Mouse (Mus musculus) B cell, adult 62 days (primary cell): ENCODE measurements around the gene Olfr1107. TPM values are rescaled to one million over a fixed set of nuclear protein-coding genes. Genes with fewer than 3 reads are reported as not detected.

Experiments
- total RNA-seq: library from RNA; stranded (reverse); gene quantifications from 4 replicates; pipeline ENCODE4 v1.2.4, GENCODE M21; 2023

The Olfr1107 gene
- not detected in 4 replicates for total RNA-seq

GRCm38 (mm10) chr2:87075717-87076116 lies at the start of gene Olfr1107:
Gene Olfr1107, minus strand, starts transcription at chr2:87075817.

GRCm38 (mm10) chr2:87114467-87114866 lies 38.9 kb upstream of the Olfr1107 start, which contains the start of gene Olfr259:
Gene Olfr259, minus strand, starts transcription at chr2:87114567.

GRCm38 (mm10) chr2:87095908-87096307 lies 20.3 kb upstream of the Olfr1107 start, which contains the start of gene Olfr1109:
Gene Olfr1109, minus strand, starts transcription at chr2:87096008.

DNA sequence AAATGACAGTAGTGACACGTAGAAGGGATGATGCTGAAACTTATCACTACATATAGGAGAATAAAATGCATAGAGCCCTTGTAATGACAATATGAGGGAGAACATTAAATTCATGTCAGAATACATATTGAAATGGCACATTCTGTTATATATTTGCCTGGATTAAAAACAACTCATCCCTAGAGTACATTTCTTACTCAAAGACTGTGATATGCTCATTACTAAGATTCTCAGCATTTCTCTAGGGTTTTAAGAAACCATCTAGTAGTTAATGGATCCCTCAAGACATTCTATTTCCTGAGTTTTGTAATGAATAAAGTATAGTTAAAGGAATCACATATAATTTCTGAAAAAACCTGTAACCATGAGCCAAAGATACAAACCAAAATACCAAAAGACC lies 23.4 kb downstream of the Olfr1107 start, which contains the start of gene Olfr1106:
Gene Olfr1106, minus strand, starts transcription at position 101 of the 400 bp plus-strand sequence.

DNA sequence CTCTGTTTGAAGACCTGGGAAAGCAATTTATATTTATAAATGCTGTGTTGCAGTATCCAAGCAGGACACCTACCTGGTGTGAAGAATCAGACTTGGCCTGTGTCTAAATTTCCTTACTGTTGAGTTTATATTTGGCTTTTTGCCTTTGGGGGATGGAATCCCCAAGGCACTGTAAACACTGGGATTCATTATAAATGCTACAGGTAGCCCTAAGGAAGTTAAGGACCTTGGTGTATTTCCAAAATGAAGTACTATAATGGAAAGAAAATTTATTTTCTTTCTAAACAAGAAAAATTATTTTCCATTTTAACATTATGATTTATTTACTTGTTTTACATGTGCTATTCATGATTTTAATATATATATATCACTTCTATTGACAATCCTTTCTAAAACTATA lies 39.2 kb downstream of the Olfr1107 start, which contains the start of gene Olfr1105:
Gene Olfr1105, minus strand, starts transcription at position 101 of the 400 bp plus-strand sequence.

GRCm38 (mm10) chr2:87026980-87027379 lies 48.6 kb downstream of the Olfr1107 start, which contains the start of gene Olfr1104:
Gene Olfr1104, minus strand, starts transcription at chr2:87027080.

Other genes starting within 250 kb of the Olfr1107 start
- not detected in 4 replicates for gene Olfr1095, start 224.1 kb downstream of the Olfr1107 start, total RNA-seq
- gene Gm13723, start 201.0 kb downstream of the Olfr1107 start, total RNA-seq: not detected in 4 replicates
- not detected in 4 replicates for gene Olfr1097, start 183.6 kb downstream of the Olfr1107 start, total RNA-seq
- gene Olfr1098, start 151.3 kb downstream of the Olfr1107 start, total RNA-seq: not detected in 4 replicates
- not detected in 4 replicates for gene Olfr1099, start 115.1 kb downstream of the Olfr1107 start, total RNA-seq
- not detected in 4 replicates for gene Olfr1100, start 95.9 kb downstream of the Olfr1107 start, total RNA-seq
- gene Olfr1101, start 84.6 kb downstream of the Olfr1107 start, total RNA-seq: not detected in 4 replicates
- not detected in 4 replicates for gene Olfr1102, start 77.4 kb downstream of the Olfr1107 start, total RNA-seq
- gene Olfr1104, start 48.7 kb downstream of the Olfr1107 start, total RNA-seq: not detected in 4 replicates
- not detected in 4 replicates for gene Olfr1105, start 39.3 kb downstream of the Olfr1107 start, total RNA-seq
- not detected in 4 replicates for gene Olfr1106, start 23.5 kb downstream of the Olfr1107 start, total RNA-seq
- gene Olfr1109, start 20.2 kb upstream of the Olfr1107 start, total RNA-seq: not detected in 4 replicates
- gene Olfr259, start 38.8 kb upstream of the Olfr1107 start, total RNA-seq: not detected in 4 replicates
- not detected in 4 replicates for gene Olfr1110, start 64.5 kb upstream of the Olfr1107 start, total RNA-seq
- gene Olfr1111, start 76.8 kb upstream of the Olfr1107 start, total RNA-seq: not detected in 4 replicates
- gene Olfr1112, start 112.0 kb upstream of the Olfr1107 start, total RNA-seq: not detected in 4 replicates
- gene Olfr1113, start 133.2 kb upstream of the Olfr1107 start, total RNA-seq: not detected in 4 replicates
- gene Olfr1115, start 172.2 kb upstream of the Olfr1107 start, total RNA-seq: not detected in 4 replicates
- gene Olfr1116, start 191.7 kb upstream of the Olfr1107 start, total RNA-seq: not detected in 4 replicates
- not detected in 4 replicates for gene Olfr1118, start 231.8 kb upstream of the Olfr1107 start, total RNA-seq